Mouse (Mus musculus): ENCODE results near the gene Dhx9. TPM values are rescaled to one million over a fixed set of nuclear protein-coding genes. Genes with fewer than 3 reads are reported as not detected.
"Not testable (repeated sequence)": the region's sequence is repeated elsewhere in the genome, so short reads cannot be mapped to it uniquely, and the experiment has no call there.

Dhx9 gene
- polyA plus RNA-seq, 1 experiment from 2014 or later = 22.6 TPM

GRCm38 (mm10) chr1:153412663-153413396, 74.6 kb downstream of the Dhx9 start:
- not testable (repeated sequence) for DNase-seq (ENCODE audit: low spot score); H3K4me3 ChIP-seq (ENCODE audit: low read depth, low read length); H3K27me3 ChIP-seq (replicated peaks; ENCODE audit: control insufficient read depth, insufficient read depth, low read length); H3K9me3 ChIP-seq (ENCODE audit: control insufficient read depth, low read length); H3K4me2 ChIP-seq (ENCODE audit: low read depth, low read length); H3K36me3 ChIP-seq (ENCODE audit: control insufficient read depth, insufficient read depth, low read length); H3K27ac ChIP-seq (replicated peaks; ENCODE audit: low read depth, low read length); H3K9ac ChIP-seq (ENCODE audit: low read depth, low read length); H3K4me1 ChIP-seq (ENCODE audit: control insufficient read depth, insufficient read depth, low read length); ATAC-seq (ENCODE audit: low read depth)
- 57% methylated on average over 3 of the region's 4 CpGs for WGBS

GRCm38 (mm10) chr1:153411723-153412122, 75.7 kb downstream of the Dhx9 start:
- ATAC-seq (ENCODE audit: low read depth) (no peak), DNase-seq (ENCODE audit: low spot score) (no peak)
- no peak overlapping the region for H3K4me3 ChIP-seq (ENCODE audit: low read depth, low read length)
- H3K36me3 ChIP-seq (ENCODE audit: control insufficient read depth, insufficient read depth, low read length) = no peaks in the 10 kb centered on the region
- H3K4me2 ChIP-seq (ENCODE audit: low read depth, low read length) = no peak overlapping the region
- H3K27ac ChIP-seq (replicated peaks; ENCODE audit: low read depth, low read length) = no peak overlapping the region
- H3K4me1 ChIP-seq (ENCODE audit: control insufficient read depth, insufficient read depth, low read length) = no peaks in the 10 kb centered on the region
- no peak overlapping the region for H3K9ac ChIP-seq (ENCODE audit: low read depth, low read length)
- no peaks in the 10 kb centered on the region for H3K9me3 ChIP-seq (ENCODE audit: control insufficient read depth, low read length)
- H3K27me3 ChIP-seq (replicated peaks; ENCODE audit: control insufficient read depth, insufficient read depth, low read length) = no peaks in the 10 kb centered on the region
- 86% methylated on average over 6 of the region's 6 CpGs for WGBS

GRCm38 (mm10) chr1:153410915-153411314, 76.5 kb downstream of the Dhx9 start:
- DNase-seq (ENCODE audit: low spot score); H3K4me3 ChIP-seq (ENCODE audit: low read depth, low read length); H3K27me3 ChIP-seq (replicated peaks; ENCODE audit: control insufficient read depth, insufficient read depth, low read length); H3K9ac ChIP-seq (ENCODE audit: low read depth, low read length); ATAC-seq (ENCODE audit: low read depth); H3K9me3 ChIP-seq (ENCODE audit: control insufficient read depth, low read length); H3K27ac ChIP-seq (replicated peaks; ENCODE audit: low read depth, low read length); H3K4me1 ChIP-seq (ENCODE audit: control insufficient read depth, insufficient read depth, low read length); H3K36me3 ChIP-seq (ENCODE audit: control insufficient read depth, insufficient read depth, low read length); H3K4me2 ChIP-seq (ENCODE audit: low read depth, low read length): not testable (repeated sequence)
- 90% methylated on average over 1 of the region's 4 CpGs for WGBS

GRCm38 (mm10) chr1:153408296-153408695, 79.2 kb downstream of the Dhx9 start:
- ATAC-seq (ENCODE audit: low read depth); DNase-seq (ENCODE audit: low spot score); H3K9ac ChIP-seq (ENCODE audit: low read depth, low read length); H3K27me3 ChIP-seq (replicated peaks; ENCODE audit: control insufficient read depth, insufficient read depth, low read length); H3K27ac ChIP-seq (replicated peaks; ENCODE audit: low read depth, low read length); H3K4me3 ChIP-seq (ENCODE audit: low read depth, low read length); H3K4me1 ChIP-seq (ENCODE audit: control insufficient read depth, insufficient read depth, low read length); H3K36me3 ChIP-seq (ENCODE audit: control insufficient read depth, insufficient read depth, low read length); H3K9me3 ChIP-seq (ENCODE audit: control insufficient read depth, low read length); H3K4me2 ChIP-seq (ENCODE audit: low read depth, low read length): not testable (repeated sequence)
- WGBS = 87% methylated on average over 4 of the region's 5 CpGs

GRCm38 (mm10) chr1:153407641-153408040, 79.8 kb downstream of the Dhx9 start:
- WGBS = 83% methylated on average over 11 of the region's 11 CpGs
- not testable (repeated sequence) for H3K9me3 ChIP-seq (ENCODE audit: control insufficient read depth, low read length); DNase-seq (ENCODE audit: low spot score); H3K36me3 ChIP-seq (ENCODE audit: control insufficient read depth, insufficient read depth, low read length); H3K9ac ChIP-seq (ENCODE audit: low read depth, low read length); ATAC-seq (ENCODE audit: low read depth); H3K27me3 ChIP-seq (replicated peaks; ENCODE audit: control insufficient read depth, insufficient read depth, low read length); H3K27ac ChIP-seq (replicated peaks; ENCODE audit: low read depth, low read length); H3K4me3 ChIP-seq (ENCODE audit: low read depth, low read length); H3K4me2 ChIP-seq (ENCODE audit: low read depth, low read length); H3K4me1 ChIP-seq (ENCODE audit: control insufficient read depth, insufficient read depth, low read length)

Other genes starting within 250 kb of the Dhx9 start
- gene Lamc1, start 154.9 kb downstream of the Dhx9 start, polyA plus RNA-seq (2014; fragmentation: Nextera tagmentation; extraction: Ambion mirVana) = 87.8 and 98.5 TPM in 2 replicates
- gene Shcbp1l, start 62.5 kb downstream of the Dhx9 start, polyA plus RNA-seq (2014; fragmentation: Nextera tagmentation; extraction: Ambion mirVana) = 0.21 and 0.67 TPM in 2 replicates
- gene Npl, start 62.4 kb upstream of the Dhx9 start, polyA plus RNA-seq (2014; fragmentation: Nextera tagmentation; extraction: Ambion mirVana) = 14.9 and 15.4 TPM in 2 replicates
- 1.3 and 1.4 TPM in 2 replicates for gene Rgs8, start 165.4 kb upstream of the Dhx9 start, polyA plus RNA-seq (2014; fragmentation: Nextera tagmentation; extraction: Ambion mirVana)

Data from embryonic facial prominence, embryonic 14.5 days (tissue).